Mouse (Mus musculus): ENCODE results near the gene Raph1. TPM values are rescaled to one million over a fixed set of nuclear protein-coding genes. Genes with fewer than 3 reads are reported as not detected.

The Raph1 gene
- polyA plus RNA-seq, 1 experiment from 2014 or later, result 20.0 TPM

DNA sequence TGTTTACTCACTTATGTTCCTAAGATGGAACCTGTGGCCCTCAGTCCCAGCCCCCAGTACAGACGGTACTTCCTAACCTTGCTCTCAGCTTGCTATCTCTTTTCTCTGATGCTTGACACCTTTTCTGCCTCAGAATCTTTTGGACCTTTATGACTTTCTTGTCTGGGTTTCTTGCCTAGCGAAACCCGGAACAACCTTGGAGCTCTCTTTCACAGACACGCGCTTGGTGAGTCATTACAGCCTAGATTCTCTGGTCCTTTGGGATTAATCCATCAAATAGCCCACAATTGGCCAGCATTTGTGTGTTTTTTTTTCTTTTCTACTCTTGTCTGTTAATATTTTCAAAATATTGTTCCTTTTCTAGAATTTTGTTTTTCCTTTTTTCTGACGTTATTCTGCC lies 26.2 kb upstream of the Raph1 start:
- Histone ChIP-seq H3K36me3 (no peaks in the 10 kb centered on the region), H3K4me3 (no peak overlapping the region), H3K27ac (replicated peaks) (no peak overlapping the region), H3K27me3 (no peaks in the 10 kb centered on the region), H3K4me1 (no peaks in the 10 kb centered on the region), H3K9me3 (no peaks in the 10 kb centered on the region), H3K4me2 (replicated peaks) (no peak overlapping the region), H3K9ac (replicated peaks) (no peak overlapping the region)
- WGBS, result 97% methylated on average over 6 of the region's 6 CpGs
- ATAC-seq (replicated peaks), result no peak

DNA sequence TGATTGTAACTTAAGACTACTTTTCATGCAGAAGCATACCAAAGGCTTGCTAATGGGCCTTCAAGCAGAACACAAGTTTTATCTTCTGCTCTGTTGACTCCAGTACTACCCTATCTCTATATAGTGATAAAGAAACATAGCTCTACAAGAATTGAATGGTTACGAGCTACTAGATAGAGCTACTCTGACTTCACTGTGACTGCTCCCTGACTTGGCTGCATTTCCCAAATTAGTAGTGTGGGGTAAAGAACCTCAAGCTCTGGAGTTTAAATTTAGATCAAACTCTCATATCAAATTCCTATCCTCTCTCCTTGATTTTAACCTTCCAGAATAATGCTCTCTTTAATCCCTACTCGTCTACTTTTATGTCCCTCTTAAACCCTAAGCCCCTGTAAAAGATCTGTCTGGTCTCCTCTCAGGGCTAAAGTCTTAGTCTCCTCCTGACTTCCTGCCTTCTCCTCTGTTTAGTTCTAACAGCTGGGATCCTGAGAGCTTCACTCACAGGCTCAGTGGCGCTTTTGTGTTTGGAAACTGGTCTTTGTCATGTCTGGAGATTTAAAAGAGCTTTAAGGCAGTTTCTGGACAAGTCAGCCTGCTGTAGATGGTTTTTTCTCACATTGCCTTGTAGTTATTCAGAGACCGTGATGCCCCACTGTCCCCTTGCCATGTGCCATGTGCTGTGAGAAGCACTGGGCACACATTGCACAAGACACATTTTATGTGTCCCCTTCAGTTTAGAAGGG lies 22.2 kb upstream of the Raph1 start:
- no peak for ATAC-seq (replicated peaks)
- H3K27me3 ChIP-seq, result no peaks in the 10 kb centered on the region
- H3K4me3 ChIP-seq, result no peak overlapping the region
- 54% methylated on average over 4 of the region's 4 CpGs for whole genome bisulfite sequencing
- no peaks in the 10 kb centered on the region for H3K9me3 ChIP-seq
- H3K4me1 ChIP-seq, result no peaks in the 10 kb centered on the region
- no peak overlapping the region for H3K27ac ChIP-seq (replicated peaks)
- H3K4me2 ChIP-seq (replicated peaks), result no peak overlapping the region
- no peak overlapping the region for H3K9ac ChIP-seq (replicated peaks)
- no peaks in the 10 kb centered on the region for H3K36me3 ChIP-seq

DNA sequence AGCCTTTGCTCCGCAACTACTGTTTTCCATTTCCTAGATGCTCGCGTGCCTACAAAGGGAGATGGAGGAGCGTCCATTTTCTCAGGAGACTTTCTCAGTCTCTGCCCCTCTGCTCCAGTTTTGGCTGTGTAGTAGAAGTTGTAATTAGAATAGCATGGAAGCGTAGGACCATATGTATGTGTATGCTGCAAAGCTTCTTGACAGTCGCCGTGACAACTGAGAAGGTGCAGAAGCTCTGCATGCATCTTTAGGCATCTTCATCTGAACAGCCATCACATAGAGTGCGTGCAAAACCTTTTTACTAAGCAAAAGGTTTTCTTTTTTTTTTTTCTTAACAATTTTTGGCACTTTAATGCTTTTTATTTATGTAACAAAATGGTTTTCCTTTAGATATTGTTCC lies 14.1 kb upstream of the Raph1 start:
- no peaks in the 10 kb centered on the region for H3K27me3 ChIP-seq
- no peak for ATAC-seq (replicated peaks)
- H3K4me3 ChIP-seq, result no peak overlapping the region
- 84% methylated on average over 8 of the region's 8 CpGs for WGBS
- H3K9me3 ChIP-seq, result no peaks in the 10 kb centered on the region
- H3K36me3 ChIP-seq, result no peaks in the 10 kb centered on the region
- no peak overlapping the region for H3K9ac ChIP-seq (replicated peaks)
- no peak overlapping the region for H3K27ac ChIP-seq (replicated peaks)
- no peak overlapping the region for H3K4me2 ChIP-seq (replicated peaks)
- no peaks in the 10 kb centered on the region for H3K4me1 ChIP-seq

DNA sequence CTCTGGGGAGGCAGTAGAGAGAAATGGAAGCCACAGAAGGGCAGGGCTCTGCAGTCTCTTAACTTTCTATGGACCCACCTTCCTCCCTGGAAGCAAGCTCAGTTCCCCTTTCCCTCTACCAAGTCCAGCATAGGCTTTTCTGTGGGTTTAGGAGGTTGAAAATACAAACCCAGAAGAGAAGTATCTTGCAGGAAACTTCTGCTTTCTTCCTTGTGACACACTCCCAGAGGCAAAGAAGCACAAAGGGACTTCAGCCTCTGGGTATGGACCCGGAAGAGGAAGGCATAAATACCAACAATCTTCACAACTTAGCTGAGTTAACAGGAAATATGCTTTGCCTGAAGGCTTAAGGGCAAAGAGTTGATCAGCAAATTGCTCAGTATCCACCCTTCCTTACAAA lies 13.0 kb upstream of the Raph1 start:
- Histone ChIP-seq H3K4me3 (no peak overlapping the region), H3K27ac (replicated peaks) (no peak overlapping the region), H3K4me1 (no peaks in the 10 kb centered on the region), H3K27me3 (no peaks in the 10 kb centered on the region), H3K4me2 (replicated peaks) (no peak overlapping the region), H3K9ac (replicated peaks) (no peak overlapping the region), H3K36me3 (no peaks in the 10 kb centered on the region), H3K9me3 (no peaks in the 10 kb centered on the region)
- 73% methylated on average over 1 of the region's 1 CpGs for WGBS
- ATAC-seq (replicated peaks), result no peak

DNA sequence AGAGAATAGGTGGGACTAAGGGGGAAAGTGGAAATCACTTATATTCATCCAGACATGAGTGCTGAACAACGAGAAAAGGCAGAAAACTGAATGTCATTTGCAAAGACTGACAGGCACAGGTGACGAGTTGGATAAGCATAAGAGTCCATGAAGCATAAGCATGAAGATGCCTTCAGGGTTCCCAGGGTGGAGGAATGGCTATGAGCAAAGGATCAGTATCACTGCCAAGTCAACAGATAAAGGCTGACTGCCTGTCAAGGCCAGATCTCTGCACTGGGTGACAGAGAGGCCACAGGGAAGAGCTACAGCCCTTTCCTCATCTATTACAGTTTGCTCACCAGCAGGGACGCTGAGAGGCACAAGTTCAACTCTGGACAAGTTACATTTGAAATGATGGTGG lies 5.8 kb upstream of the Raph1 start:
- Histone ChIP-seq H3K4me3 (no peak overlapping the region), H3K4me1 (no peaks in the 10 kb centered on the region), H3K4me2 (replicated peaks) (no peak overlapping the region), H3K36me3 (no peaks in the 10 kb centered on the region), H3K27ac (replicated peaks) (no peak overlapping the region), H3K9me3 (no peaks in the 10 kb centered on the region), H3K9ac (replicated peaks) (no peak overlapping the region), H3K27me3 (no peaks in the 10 kb centered on the region)
- 77% methylated on average over 3 of the region's 3 CpGs for WGBS
- ATAC-seq (replicated peaks), result no peak

DNA sequence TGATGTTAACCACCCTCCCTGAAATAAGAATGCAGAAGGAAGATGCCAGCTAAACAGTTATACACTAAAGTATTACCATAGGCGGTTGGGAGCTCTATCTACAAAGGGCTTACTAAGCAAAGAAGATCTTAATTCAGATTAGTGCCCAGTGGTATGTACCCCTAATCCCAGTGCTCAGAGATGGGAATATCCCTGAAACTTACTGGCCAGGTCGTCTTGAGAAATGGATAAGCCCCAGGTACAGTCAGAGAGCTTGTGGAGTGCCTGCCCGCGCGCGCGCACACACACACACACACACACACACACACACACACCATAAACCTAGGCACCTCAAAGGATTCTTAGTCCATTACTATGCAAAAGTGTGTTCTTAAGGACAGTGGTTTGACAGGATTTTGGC lies 2.8 kb upstream of the Raph1 start:
- no peak for ATAC-seq (replicated peaks)
- H3K4me1 ChIP-seq, result peaks cover 7% of the 10 kb centered on the region
- no peaks in the 10 kb centered on the region for H3K9me3 ChIP-seq
- WGBS, result 89% methylated on average over 7 of the region's 7 CpGs
- no peak overlapping the region for H3K27ac ChIP-seq (replicated peaks)
- H3K27me3 ChIP-seq, result no peaks in the 10 kb centered on the region
- H3K9ac ChIP-seq (replicated peaks), result no peak overlapping the region
- no peak overlapping the region for H3K4me3 ChIP-seq
- H3K36me3 ChIP-seq, result no peaks in the 10 kb centered on the region
- no peak overlapping the region for H3K4me2 ChIP-seq (replicated peaks)

DNA sequence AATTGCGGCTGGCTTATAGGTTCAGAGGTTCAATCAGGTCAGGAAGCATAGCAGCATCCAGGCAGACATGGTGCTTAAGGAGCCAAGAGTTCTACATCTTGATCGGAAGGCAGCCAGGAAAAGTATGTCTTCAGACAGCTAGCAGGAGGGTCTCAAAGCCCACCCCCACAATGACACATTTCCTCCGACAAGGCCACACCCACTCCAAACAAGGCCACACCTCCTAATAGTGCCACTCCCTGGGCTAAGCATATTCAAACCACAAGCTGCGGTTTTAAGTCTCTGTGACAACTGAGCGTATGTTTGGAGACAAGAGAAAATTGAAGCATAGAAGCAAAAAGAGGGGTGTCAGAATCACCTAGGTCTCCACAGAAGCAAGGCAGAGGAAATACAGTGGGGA lies 2.3 kb upstream of the Raph1 start:
- H3K9me3 ChIP-seq, result no peaks in the 10 kb centered on the region
- no peaks in the 10 kb centered on the region for H3K27me3 ChIP-seq
- H3K4me1 ChIP-seq, result peaks cover 12% of the 10 kb centered on the region
- H3K36me3 ChIP-seq, result no peaks in the 10 kb centered on the region
- 62% methylated on average over 5 of the region's 5 CpGs for WGBS
- no peak overlapping the region for H3K9ac ChIP-seq (replicated peaks)
- no peak for ATAC-seq (replicated peaks)
- no peak overlapping the region for H3K27ac ChIP-seq (replicated peaks)
- H3K4me2 ChIP-seq (replicated peaks), result no peak overlapping the region
- no peak overlapping the region for H3K4me3 ChIP-seq

DNA sequence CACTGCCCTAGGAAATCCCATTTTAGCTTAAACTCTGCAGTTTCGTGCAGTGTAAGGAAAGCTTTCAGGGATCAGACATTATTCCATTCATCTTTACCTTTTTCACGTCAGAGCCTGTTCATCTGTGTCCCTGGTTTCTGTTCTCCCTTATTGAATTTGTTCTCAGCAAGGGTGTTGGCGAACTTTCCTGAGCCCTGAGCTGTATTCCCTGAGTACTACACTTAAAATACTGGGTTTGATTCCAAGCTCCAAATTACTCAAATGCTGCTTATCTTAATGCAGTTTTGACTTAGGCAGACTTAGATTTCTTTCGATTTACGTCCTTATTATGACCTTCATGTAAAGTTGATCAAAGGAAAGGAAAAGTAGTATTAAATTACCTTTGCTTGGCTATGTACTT lies 417 bp upstream of the Raph1 start:
- H3K27ac ChIP-seq (replicated peaks), result peak overlapping the region; percentile 96
- no peaks in the 10 kb centered on the region for H3K27me3 ChIP-seq
- H3K9me3 ChIP-seq, result no peaks in the 10 kb centered on the region
- H3K4me2 ChIP-seq (replicated peaks), result peak overlapping the region; percentile 76
- peaks cover 17% of the 10 kb centered on the region for H3K4me1 ChIP-seq
- peak overlapping the region; percentile 96 for H3K4me3 ChIP-seq
- no peak for ATAC-seq (replicated peaks)
- H3K36me3 ChIP-seq, result 0 out of 2 replicates have a peak, but pooled peaks cover under 1% of the 10 kb centered on the region
- peak overlapping the region; percentile 96 for H3K9ac ChIP-seq (replicated peaks)
- 22% methylated on average over 5 of the region's 5 CpGs for WGBS

DNA sequence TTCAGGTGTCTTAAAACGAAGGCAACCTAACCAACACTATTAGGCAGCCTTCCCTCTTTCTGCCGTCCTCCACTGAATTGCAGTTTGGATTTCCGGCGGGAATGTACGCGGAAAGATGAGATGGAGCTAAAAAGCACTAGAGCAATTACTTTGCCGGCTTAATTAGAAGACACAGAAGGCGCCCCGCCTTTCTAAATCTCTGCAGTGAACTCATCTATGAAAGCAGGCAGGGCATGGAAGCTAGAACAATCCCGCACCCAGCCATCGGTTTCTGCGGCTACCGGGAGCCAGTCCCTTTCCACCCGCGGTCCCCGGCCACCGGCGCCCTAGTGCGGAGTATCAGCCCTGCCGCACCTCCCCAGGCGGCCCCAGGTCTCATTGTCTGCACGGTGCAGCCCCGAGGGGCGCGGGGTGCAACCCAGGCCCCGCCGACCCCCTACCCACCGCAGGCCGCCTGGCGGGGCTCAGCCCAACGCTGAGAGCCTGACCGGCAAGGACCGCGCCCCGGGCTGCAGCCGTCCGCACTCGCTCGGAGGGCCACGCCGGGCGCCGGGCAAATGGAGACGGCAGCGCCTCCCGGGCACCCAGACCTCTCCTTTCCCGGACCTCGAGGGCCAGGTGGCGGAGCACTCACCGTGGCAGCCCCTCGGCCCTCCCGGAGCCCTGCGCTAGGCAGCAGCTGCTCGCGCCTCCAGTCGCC lies 823 bp downstream of the Raph1 start:
- WGBS, result under 1% methylated on average over 47 of the region's 56 CpGs
- peak overlapping the region; percentile 96 for H3K9ac ChIP-seq (replicated peaks)
- peak; percentile 83 for ATAC-seq (replicated peaks)
- no peaks in the 10 kb centered on the region for H3K27me3 ChIP-seq
- H3K36me3 ChIP-seq, result 0 out of 2 replicates have a peak, but pooled peaks cover 3% of the 10 kb centered on the region
- H3K4me1 ChIP-seq, result peaks cover 17% of the 10 kb centered on the region
- no peaks in the 10 kb centered on the region for H3K9me3 ChIP-seq
- H3K4me2 ChIP-seq (replicated peaks), result peak overlapping the region; percentile 76
- peak overlapping the region; percentile 96 for H3K4me3 ChIP-seq
- H3K27ac ChIP-seq (replicated peaks), result peak overlapping the region; percentile 96

DNA sequence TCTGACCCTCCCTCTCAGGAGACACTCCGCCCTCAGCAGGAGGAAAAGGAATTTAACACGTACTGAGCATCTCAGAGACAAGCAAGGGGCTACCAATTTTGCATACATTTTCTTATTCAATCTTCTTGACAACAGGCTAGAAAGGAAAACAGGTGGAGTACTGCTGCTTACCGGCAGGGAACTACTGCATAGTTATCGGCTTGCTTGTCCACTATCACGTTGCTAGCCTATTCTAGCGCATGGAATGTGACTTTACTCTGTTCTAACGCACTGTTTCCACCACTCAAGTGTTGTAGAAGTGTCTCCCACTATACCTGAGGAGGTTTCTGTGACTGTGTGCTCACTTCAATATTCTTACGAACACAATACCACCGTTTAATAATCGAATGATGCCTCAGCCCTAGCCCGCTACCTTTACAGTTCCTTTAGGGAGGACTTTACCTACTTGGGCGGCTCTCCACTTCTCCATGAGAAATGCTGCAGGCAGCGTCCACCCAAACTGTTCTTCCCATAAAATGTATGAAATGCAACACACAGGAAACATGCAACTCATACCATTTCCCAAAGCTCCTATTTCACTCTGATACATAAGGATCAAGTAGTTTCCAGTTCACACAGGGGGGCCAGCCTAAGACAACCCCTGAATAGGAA lies 1.5 kb downstream of the Raph1 start:
- H3K36me3 ChIP-seq, result peaks cover 9% of the 10 kb centered on the region; the same call in 1 of the 2 replicates
- WGBS, result 2% methylated on average over 13 of the region's 13 CpGs
- no peaks in the 10 kb centered on the region; the same call in 1 of the 2 replicates for H3K9me3 ChIP-seq
- peak overlapping the region; percentile 96 for H3K4me3 ChIP-seq
- peaks cover 17% of the 10 kb centered on the region for H3K4me1 ChIP-seq
- no peak for ATAC-seq (replicated peaks)
- H3K27me3 ChIP-seq, result no peaks in the 10 kb centered on the region
- peak overlapping the region; percentile 96 for H3K27ac ChIP-seq (replicated peaks)
- peak overlapping the region; percentile 76 for H3K4me2 ChIP-seq (replicated peaks)
- peak overlapping the region; percentile 96 for H3K9ac ChIP-seq (replicated peaks)

DNA sequence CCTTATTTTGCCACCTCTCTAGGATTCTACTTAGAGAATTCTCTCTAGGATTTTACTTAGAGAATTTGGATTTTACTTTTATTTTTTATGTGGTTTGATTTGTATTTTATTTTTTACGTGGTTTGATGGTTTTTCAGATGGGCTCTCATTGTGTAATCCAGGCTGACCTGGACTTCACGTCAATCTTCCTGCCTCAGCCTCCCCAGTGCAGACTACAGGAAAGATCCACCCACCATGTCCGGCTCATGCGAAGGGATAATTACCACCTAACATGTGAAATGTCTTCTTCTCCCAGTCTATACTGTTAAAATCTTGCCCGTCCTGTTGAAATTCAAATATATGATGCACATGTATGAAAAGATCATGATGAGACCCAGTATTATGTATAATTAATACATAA lies 2.2 kb downstream of the Raph1 start:
- H3K4me3 ChIP-seq, result peak overlapping the region; percentile 96
- no peaks in the 10 kb centered on the region; the same call in 1 of the 2 replicates for H3K9me3 ChIP-seq
- peaks cover 9% of the 10 kb centered on the region; the same call in 1 of the 2 replicates for H3K36me3 ChIP-seq
- no peaks in the 10 kb centered on the region for H3K27me3 ChIP-seq
- H3K4me1 ChIP-seq, result peaks cover 17% of the 10 kb centered on the region
- H3K4me2 ChIP-seq (replicated peaks), result peak overlapping the region; percentile 76
- H3K27ac ChIP-seq (replicated peaks), result no peak overlapping the region
- 72% methylated on average over 5 of the region's 5 CpGs for WGBS
- no peak for ATAC-seq (replicated peaks)
- H3K9ac ChIP-seq (replicated peaks), result no peak overlapping the region

DNA sequence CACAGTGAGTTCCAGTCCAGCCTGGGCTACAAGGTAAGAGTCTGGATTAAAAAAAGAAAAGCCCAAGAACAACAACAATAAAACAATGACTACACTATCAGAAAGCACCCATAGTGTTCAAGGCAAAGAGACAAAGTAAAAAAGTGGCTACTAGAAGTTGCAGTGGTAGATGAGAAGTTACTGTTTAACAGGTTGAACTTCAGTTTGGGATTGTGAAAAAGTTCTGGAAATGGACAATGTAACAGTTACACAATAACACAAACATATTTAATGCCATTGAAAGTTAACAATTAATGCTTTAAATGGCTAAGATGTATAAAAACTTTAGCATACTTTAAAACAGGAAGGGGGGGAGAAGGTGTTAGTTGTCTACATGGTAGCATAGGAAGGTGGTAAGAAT lies 3.9 kb downstream of the Raph1 start:
- Histone ChIP-seq H3K9ac (replicated peaks) (no peak overlapping the region), H3K36me3 (peaks cover 9% of the 10 kb centered on the region; the same call in 1 of the 2 replicates), H3K4me2 (replicated peaks) (no peak overlapping the region), H3K27me3 (no peaks in the 10 kb centered on the region), H3K4me1 (peaks cover 17% of the 10 kb centered on the region), H3K9me3 (no peaks in the 10 kb centered on the region; the same call in 1 of the 2 replicates), H3K27ac (replicated peaks) (no peak overlapping the region), H3K4me3 (no peak overlapping the region)
- no peak for ATAC-seq (replicated peaks)
